Mouse (Mus musculus) C2C12 (cell line): Measurements from ENCODE around the gene Slc4a2.

ENCODE experiments used
- CTCF ChIP-seq: IDR thresholded peaks from one replicate; pipeline ENCODE4 v1.5.1; 2011; ENCODE audit not compliant: control insufficient read depth, insufficient read depth, insufficient read length
- MYOD1 ChIP-seq: IDR thresholded peaks from one replicate; pipeline ENCODE4 v1.6.1; 2011; ENCODE audit warnings: low read depth; ENCODE audit not compliant: control insufficient read depth, insufficient read length

DNA sequence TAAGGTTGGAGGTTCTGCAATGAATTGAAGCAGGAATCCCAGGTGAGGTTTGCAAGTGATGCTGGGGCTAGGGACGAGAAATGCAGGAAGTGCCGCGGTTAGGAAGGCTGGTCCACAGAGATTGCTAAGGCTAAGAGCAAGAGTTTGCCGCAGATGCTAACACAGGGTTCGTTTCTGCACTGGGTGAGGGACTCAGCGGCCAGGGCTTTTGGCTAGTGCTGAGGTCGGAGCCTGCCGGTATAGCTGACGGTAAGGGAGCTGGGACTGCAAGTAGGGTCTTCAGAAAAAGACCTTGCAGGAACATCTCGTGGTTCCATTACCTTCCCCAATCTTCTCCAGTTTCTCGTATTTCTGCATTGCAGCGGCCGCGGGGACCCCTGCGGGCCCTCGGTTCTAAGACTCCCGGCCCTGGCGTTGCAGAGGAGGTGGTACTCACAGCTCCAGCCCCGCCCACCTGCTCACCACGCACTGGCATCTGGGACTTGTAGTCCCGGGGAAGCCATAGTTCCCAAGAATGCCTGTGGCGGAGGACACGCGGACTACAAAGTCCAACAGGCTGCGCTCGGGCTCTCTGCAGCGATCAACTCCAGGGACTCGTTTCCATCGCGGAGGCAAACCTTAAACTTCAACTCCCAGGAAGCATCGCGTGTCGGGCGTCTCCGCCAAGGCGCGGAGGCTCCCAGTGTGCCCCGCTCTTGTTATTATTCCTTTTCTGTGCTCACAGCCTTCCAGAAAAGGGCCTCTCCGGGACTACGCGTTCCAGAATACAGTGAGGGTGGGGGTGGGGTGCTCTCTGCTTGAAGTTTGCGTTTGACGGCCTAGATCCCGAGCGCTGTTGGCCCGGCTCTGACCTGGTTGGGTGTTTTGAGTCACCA lies at the start of gene Slc4a2, which contains the start of gene Cdk5:
- TF ChIP-seq CTCF (no peak), MYOD1 (no peak)
